8 mouse cellular contexts compared by ENCODE assay signal in genomic region chrX:152342358-152342901, GRCm38 (mm10). TPM values are rescaled to one million over a fixed set of nuclear protein-coding genes. Genes with fewer than 3 reads are reported as not detected.
A peak's percentile ranks its signal among the peaks of the same experiment; 100 is the strongest.
DNase-seq lines count a peak whose midpoint lies in the region; ATAC-seq and TF ChIP-seq lines count a peak whose summit lies in the region.

TSS of gene Tspyl2 (minus strand) at chrX:152342425.

- no peak for TF ChIP-seq CTCF in bone marrow, adult 2 months (IDR thresholded peaks at IDR 0.05; ENCODE audit: control insufficient read depth, insufficient read depth, low read length)

- peak; percentile 82; the same call in 1 of the 2 replicates for TF ChIP-seq POLR2A in bone marrow, adult 2 months (IDR thresholded peaks at IDR 0.05; ENCODE audit: borderline replicate concordance, control insufficient read depth, low read depth, low read length)

- H3K4me2 ChIP-seq in embryonic facial prominence, embryonic 15.5 days (replicated peaks) = peak within 1 kb of the TSS; percentile 51
- H3K4me2 ChIP-seq in kidney, embryonic 14.5 days (replicated peaks; ENCODE audit: low read depth, low read length) = peak within 1 kb of the TSS; percentile 47
- peak within 1 kb of the TSS; percentile 48 for H3K4me2 ChIP-seq in limb, embryonic 15.5 days

- H3K27ac ChIP-seq in bone marrow, adult 2 months (ENCODE audit: control insufficient read depth, insufficient read depth, low read depth, low read length, poor library complexity) = peak within 1 kb of the TSS; percentile 15
- H3K27ac ChIP-seq in embryonic facial prominence, embryonic 15.5 days (replicated peaks) = peak within 1 kb of the TSS; percentile 91
- peak within 1 kb of the TSS; percentile 82 for H3K27ac ChIP-seq in kidney, embryonic 14.5 days (ENCODE audit: low read depth, low read length)
- H3K27ac ChIP-seq in limb, embryonic 15.5 days = peak within 1 kb of the TSS; percentile 87

- 7% methylated on average over 24 of the region's 27 CpGs for WGBS in bone marrow, adult 2 months
- WGBS in embryonic facial prominence, embryonic 15.5 days = 8% methylated on average over 27 of the region's 27 CpGs
- WGBS in kidney, embryonic 14.5 days = 14% methylated on average over 27 of the region's 27 CpGs
- 15% methylated on average over 27 of the region's 27 CpGs for WGBS in limb, embryonic 15.5 days

- H3K4me1 ChIP-seq in bone marrow, adult 2 months (ENCODE audit: control insufficient read depth, insufficient read depth, low read length) = no peaks in the 10 kb centered on the region
- no peaks in the 10 kb centered on the region for H3K4me1 ChIP-seq in embryonic facial prominence, embryonic 15.5 days
- H3K4me1 ChIP-seq in kidney, embryonic 14.5 days (ENCODE audit: control insufficient read depth, insufficient read depth, low read length) = no peaks in the 10 kb centered on the region
- 0 out of 2 replicates have a peak, but pooled peaks cover 2% of the 10 kb centered on the region for H3K4me1 ChIP-seq in limb, embryonic 15.5 days

- no peaks in the 10 kb centered on the region for H3K9me3 ChIP-seq in embryonic facial prominence, embryonic 15.5 days (replicated peaks)
- no peaks in the 10 kb centered on the region for H3K9me3 ChIP-seq in kidney, embryonic 14.5 days (ENCODE audit: control insufficient read depth, low read length)
- no peaks in the 10 kb centered on the region for H3K9me3 ChIP-seq in limb, embryonic 15.5 days

- DNase-seq in 3T3-L1 (ENCODE audit: low read depth, low spot score) = peak; percentile 97
- DNase-seq in heart, adult 9 months (ENCODE audit: low spot score in 2 of 2) = peak; percentile 94 to 97
- peak; percentile 59 to 80 for DNase-seq in monocyte, adult 2 months (ENCODE audit: low read depth in 1 of 2, low spot score in 2 of 2)
- DNase-seq in spleen, postnatal 36 days (ENCODE audit: low spot score in 2 of 2) = peak; percentile 92 to 93

- peak within 1 kb of the TSS; percentile 74 for H3K4me3 ChIP-seq in bone marrow, adult 2 months (replicated peaks; ENCODE audit: control insufficient read depth, low read depth, low read length)
- peak within 1 kb of the TSS; percentile 59 for H3K4me3 ChIP-seq in embryonic facial prominence, embryonic 15.5 days (replicated peaks)
- H3K4me3 ChIP-seq in kidney, embryonic 14.5 days (ENCODE audit: low read length) = peak within 1 kb of the TSS; percentile 56
- H3K4me3 ChIP-seq in limb, embryonic 15.5 days = peak within 1 kb of the TSS; percentile 58

- ATAC-seq in embryonic facial prominence, embryonic 15.5 days (ENCODE audit: insufficient number of reproducible peaks, low FRiP score, low TSS enrichment, low read depth) = peak; percentile 97
- ATAC-seq in kidney, embryonic 14.5 days (ENCODE audit: low FRiP score, low TSS enrichment) = peak; percentile 98
- ATAC-seq in limb, embryonic 15.5 days (ENCODE audit: insufficient number of reproducible peaks, low FRiP score, low TSS enrichment, low read depth) = peak; percentile 96

- H3K9ac ChIP-seq in embryonic facial prominence, embryonic 15.5 days = peak within 1 kb of the TSS; percentile 69
- peak within 1 kb of the TSS; percentile 80 for H3K9ac ChIP-seq in kidney, embryonic 14.5 days (ENCODE audit: low read depth, low read length)
- H3K9ac ChIP-seq in limb, embryonic 15.5 days = peak within 1 kb of the TSS; percentile 61

- H3K27me3 ChIP-seq in embryonic facial prominence, embryonic 15.5 days = peaks cover 41% of the 10 kb centered on the region
- H3K27me3 ChIP-seq in kidney, embryonic 14.5 days (ENCODE audit: control insufficient read depth, insufficient read depth, low read length) = peaks cover 8% of the 10 kb centered on the region; the same call in 1 of the 2 replicates
- H3K27me3 ChIP-seq in limb, embryonic 15.5 days = peaks cover 53% of the 10 kb centered on the region

- H3K36me3 ChIP-seq in embryonic facial prominence, embryonic 15.5 days = peaks cover 3% of the 10 kb centered on the region; the same call in 1 of the 2 replicates
- peaks cover 15% of the 10 kb centered on the region; the same call in 1 of the 2 replicates for H3K36me3 ChIP-seq in kidney, embryonic 14.5 days (ENCODE audit: control insufficient read depth, insufficient read depth, low read length)
- 0 out of 2 replicates have a peak, but pooled peaks cover 13% of the 10 kb centered on the region for H3K36me3 ChIP-seq in limb, embryonic 15.5 days

RNA-seq across cellular contexts. Expression of gene Tspyl2, which starts in this region (rescaled TPM):
- 14.2 and 42.5 TPM in 2 replicates for polyA plus RNA-seq in bone marrow, adult 2 months (2011; ENCODE audit: insufficient read depth, insufficient read length, low replicate concordance, missing spikeins)
- 35.3 and 42.8 TPM in 2 replicates for polyA plus RNA-seq in embryonic facial prominence, embryonic 15.5 days (2015; fragmentation: Nextera tagmentation; extraction: Ambion mirVana)
- polyA plus RNA-seq in kidney, embryonic 14.5 days (2014; fragmentation: Nextera tagmentation; extraction: Ambion mirVana) = 19.5 and 25.2 TPM in 2 replicates
- polyA plus RNA-seq in limb, embryonic 15.5 days (2015; fragmentation: Nextera tagmentation; extraction: Ambion mirVana) = 31.9 and 34.7 TPM in 2 replicates

Comparison
In these comparisons a context has a peak if more than half of its experiments do, and no peak if none do; other contexts are left out.
1. Peak in every context shown above with its lines: DNase-seq, ATAC-seq, H3K4me3 ChIP-seq and H3K27ac ChIP-seq.
2. H3K27ac ChIP-seq: peak in every context shown above with its lines; median percentile 91 in embryonic facial prominence, embryonic 15.5 days; 87 in limb, embryonic 15.5 days; 82 in kidney, embryonic 14.5 days; 15 in bone marrow, adult 2 months.